Mouse (Mus musculus) gastrocnemius, postnatal 25 days (tissue): ENCODE measurements around the gene Tgfbr3. TPM values are rescaled to one million over a fixed set of nuclear protein-coding genes. Genes with fewer than 3 reads are reported as not detected.

Experiments used
- DNase-seq: peaks from one replicate; pipeline ENCODE4 v3.0.0; 2022
- total RNA-seq, 2 experiments: library from RNA; stranded (reverse); gene quantifications; 1 replicate in 1 of 2; 2 replicates in 1 of 2; pipeline ENCODE4 v1.2.3; 2021

Tgfbr3 gene
- total RNA-seq, 2 experiments from 2014 or later: 13.6 to 20.1 TPM

DNA sequence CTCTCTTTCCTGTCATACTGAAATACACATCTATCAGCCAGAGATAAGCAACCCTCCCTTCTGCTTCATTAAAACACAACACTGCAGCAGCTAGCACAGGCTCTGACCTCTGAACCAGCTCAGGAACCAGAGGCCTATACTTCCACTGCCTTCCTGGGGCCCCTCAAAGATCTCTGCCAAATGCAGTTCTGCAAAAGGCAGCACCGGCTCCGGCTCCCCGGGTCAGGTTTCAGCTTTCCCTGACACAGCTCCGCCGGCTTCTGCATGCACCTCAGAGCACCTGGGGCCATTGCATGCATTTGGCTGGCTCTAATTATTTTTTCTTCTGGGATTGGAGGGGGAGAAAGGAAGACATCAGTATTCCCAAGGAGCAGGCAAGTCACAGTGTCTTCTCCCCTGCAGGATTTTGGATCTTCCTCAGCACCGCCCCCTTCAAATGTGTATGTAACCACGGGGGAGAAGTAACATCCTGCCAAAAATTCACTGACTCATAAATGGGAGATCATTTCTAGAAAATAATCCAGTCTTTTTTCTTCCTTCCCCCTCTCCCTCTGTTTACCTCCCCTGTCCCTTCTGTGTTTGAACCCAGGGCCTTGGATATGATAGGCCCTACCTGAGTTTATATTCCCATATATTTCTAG, 178.4 kb downstream of the Tgfbr3 start:
- no peak for DNase-seq

DNA sequence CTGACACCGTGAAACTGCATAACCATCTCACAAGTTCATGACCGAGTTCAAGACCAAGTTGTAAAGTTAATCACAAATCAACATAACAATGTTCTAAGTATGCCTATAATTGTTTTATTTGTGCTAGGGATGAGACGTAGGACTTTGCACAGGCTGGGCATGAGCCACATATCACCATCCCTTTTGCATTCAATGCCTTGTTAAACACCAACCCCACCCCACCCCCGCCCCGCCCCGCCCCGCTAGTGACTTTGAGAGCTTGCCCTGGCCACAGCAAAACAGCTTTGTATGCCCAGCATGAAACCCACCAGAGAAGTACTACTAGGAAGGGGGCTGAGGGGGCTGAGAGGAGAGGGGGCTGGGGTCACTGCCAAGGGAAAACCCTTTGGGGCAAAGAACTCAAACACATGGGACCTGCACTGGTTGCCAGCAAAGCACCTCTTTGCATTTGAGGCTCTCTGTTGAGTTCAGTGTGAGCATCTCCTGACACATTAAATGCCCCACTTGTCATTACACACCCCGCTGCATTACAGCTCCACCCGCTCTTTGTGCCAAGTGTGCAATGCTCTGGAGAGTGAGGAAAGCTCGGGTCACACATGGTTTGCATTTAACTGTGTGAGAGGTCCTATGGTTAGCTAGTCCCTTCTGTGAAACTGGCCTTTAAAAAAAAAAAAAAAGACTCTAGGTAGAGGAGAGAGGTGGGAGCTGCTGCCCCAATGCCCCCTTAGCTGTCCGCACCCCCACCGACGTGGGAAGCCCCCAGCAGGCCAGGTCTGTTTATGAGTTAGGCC, 179.1 kb downstream of the Tgfbr3 start:
- no peak for DNase-seq

DNA sequence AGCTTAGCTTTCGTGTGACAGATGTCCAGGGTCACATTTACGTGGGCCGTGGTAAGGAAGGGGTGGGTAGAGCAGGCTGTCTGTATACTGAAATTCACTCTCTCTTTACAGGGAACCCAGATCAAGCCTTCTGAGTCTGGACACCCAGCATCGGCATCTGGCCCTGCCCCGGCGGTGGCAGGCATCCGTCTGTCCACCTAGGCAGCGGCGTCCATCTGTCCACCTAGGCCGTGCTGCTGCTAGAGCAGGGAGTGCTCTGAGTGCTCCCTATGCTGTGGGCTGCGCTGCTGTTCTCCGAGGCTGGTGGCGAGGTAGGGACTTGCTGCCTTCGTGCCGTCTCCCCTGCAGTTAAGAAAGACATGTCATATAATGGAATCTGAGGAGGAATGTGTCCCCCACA, 180.0 kb downstream of the Tgfbr3 start:
- DNase-seq: no peak

DNA sequence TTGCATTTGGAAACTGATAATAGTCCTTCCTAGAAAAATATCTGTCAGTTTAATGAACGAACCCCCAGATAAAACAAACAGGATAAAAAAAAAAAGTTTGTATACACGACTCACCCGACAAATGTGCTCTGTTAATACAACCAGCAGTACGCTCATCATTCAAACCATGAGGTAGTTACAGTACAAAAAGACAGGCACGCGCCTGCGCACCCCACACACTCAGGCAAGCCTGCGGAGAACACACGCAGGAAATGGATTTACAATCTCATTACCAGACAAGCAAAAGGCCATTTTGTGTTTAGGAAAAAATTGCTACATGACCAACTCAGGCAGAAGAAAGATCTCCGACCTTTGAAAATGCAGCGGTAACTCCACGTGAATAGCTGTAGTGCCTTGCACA, 182.6 kb downstream of the Tgfbr3 start:
- DNase-seq: no peak

DNA sequence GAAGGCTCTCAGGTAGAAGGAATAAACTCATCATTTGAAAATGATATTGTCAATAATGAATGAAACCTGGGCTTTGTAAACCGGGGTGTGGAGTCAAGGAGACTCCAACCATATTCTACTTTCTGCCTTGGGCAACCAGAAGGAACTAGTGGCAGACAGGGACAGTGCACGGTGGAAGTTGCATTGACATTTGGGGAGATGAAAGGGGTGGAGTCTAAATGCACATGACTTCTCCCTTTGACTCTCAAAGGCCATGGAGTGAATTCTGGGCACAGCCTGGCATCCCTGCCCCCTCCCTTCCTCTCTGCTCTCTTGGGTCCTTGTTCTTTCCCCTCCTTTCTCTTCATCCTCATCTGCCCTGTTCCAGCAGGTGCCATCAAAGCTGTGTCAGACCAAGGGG, 183.3 kb downstream of the Tgfbr3 start:
- DNase-seq: no peak

DNA sequence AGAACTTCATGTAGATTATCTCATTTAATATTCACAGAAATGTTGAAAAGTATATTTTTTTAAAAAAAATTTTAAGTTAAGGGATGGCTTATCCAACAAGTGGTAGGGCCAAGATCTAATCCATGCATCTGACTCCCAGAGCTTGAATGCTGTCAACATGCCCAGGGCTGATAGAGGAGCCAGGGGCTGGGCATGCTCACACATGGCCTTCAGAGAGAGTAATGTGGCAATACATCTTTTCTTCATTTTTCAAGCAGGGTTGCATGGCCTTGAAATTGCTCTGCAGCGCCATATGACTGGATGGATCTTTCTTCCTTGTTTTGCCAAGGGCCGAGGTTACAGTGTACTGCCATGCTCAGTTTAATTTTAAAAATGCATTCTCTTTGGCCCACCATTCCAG, 185.8 kb downstream of the Tgfbr3 start:
- DNase-seq: no peak

DNA sequence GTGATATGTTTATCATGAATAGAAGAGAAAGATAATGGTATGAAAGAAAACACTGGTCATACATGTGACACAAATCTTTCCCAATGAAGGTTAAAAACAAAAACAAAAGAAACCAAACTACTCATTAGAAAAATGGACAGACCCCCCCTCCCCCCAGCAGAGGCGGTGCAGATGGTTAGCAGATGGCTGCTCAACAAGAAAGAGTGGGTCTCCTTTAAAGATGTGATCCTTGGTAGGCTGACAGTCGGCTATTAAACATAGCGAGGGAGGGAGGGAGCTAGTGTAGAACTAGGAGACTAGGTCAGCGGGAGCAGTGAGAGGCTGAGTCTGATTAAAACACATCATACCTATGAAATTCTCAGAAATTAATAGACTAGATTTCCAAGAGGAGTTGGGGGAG, 186.5 kb downstream of the Tgfbr3 start:
- DNase-seq: no peak

DNA sequence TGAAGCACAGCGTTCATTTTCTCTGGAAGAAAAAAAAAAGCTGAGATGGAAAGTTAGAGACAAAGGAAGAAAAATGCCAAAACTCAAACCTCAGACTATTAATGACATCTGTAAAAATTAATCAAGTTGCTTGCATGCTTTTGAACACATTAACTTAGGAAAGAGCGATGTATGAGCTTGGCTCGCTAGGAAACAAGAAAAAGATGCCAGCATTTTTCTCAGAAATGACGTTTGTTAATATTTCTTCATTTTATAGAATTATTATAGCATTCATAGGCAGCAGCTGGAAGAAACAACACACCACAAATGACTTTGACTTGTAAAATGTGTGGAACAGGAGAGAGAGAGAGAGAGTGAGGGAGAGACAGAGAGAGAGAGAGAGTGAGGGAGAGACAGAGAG, 187.7 kb downstream of the Tgfbr3 start:
- no peak for DNase-seq

DNA sequence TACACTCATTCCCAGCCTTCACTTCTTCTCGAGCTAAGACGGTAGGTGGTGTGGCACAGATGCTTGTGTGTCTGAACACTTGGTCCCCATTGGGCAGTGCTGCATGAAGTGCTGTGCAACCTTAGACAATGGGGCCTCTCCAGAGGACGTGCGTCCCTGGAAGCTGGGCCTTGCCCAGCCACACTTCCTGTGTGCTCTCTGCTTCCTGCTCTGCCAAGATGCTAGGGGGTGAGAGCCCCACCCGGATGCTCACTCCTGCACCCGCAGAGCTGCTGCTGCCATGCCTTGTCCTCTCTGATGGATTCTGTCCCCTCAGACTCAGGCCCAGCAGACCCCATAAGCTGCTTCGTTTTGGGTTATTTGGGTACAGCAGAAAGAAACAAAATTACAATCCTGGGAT, 188.3 kb downstream of the Tgfbr3 start:
- DNase-seq: no peak

DNA sequence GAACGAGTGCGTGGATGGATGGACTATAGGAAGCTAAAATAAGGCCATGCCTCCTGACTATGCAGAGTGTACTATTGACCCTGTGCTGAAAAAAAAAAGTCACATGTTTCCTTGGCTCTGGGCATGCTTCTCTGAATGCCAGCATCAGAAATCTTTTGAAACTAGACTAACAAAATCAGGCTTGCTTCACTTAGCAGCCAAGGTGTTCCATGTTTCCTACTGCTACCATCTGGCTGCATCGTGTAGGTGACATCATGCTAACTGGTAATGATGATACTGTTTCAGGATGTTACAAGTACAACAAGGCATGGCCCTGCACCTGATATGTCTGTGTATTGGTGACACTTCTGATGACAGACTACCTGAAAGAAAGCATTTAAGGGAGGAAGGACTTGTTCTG, 189.8 kb downstream of the Tgfbr3 start:
- no peak for DNase-seq

DNA sequence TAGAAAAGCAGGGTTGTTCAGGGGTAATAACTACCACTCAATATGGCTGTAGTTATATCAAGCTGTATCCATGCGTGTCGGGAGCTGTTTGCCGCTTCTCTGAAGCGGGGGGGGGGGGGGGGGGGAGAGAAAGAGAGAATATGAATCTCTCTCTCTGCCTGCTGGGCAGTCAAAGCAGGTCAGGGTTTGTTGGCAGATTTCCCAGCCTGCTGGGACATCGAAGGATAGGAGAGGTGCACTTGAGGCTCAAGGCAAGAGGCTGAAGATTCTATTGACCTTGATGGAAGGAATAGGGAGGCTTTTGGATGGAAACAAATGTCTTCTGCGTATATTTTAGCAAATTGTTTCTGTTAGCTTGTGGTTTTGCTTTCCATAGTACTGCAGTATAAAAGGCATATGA, 190.4 kb downstream of the Tgfbr3 start:
- DNase-seq: no peak

DNA sequence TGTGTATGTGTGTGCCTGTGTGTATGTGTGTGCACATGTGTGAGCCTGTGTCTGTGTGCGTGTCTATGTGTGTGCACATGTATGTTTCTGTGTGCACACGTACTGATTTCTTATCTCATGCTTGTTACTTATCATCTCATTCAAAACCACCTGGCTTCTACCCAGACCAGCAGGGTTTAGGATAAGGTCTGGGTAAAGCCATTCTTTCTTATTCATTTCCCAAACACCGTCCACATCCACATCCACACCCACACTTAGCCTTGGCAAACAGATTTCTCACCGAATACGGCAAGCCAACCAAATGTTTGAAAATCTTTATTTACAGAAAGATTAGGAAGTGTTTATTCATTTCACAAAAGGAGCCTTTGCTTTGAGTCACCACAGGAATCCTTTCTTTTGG, 191.4 kb downstream of the Tgfbr3 start:
- DNase-seq: no peak

DNA sequence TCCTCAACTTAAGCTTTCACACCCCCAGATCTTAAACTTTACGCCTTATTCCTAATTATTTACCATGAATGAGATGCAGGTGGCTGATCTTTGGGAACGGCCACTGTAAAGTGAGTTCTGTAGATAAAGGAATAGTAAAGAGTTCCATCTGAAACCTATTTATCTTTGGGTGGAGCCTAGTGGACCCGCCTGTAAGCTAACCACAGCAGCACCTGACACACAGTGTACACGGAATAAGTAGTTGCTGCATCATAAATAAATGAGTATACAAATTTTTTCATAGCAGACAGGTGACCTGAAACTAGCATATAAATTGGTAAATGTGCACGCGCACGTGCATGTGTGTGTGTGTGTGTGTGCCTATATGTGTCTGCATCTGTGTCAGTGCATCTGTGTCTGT, 192.1 kb downstream of the Tgfbr3 start:
- no peak for DNase-seq

DNA sequence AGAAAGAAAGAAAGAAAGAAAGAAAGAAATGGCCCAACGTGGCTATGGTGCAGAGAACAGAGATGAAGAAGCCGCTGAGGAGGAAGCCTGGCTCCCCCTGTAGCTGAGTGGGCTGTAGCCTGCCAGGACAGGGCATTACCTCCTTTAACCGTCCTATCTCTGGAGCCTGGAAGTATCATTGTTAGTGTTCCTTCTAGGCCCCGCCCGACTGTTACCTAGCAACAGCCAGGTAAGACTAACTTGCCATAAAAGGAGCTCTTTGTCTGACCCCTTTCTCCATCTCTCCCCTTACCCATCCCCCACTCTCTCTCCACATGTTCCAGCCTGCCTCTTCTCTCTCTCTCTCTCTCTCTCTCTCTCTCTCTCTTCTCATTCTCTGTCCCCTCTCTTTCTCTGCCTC, 195.2 kb downstream of the Tgfbr3 start:
- no peak for DNase-seq

DNA sequence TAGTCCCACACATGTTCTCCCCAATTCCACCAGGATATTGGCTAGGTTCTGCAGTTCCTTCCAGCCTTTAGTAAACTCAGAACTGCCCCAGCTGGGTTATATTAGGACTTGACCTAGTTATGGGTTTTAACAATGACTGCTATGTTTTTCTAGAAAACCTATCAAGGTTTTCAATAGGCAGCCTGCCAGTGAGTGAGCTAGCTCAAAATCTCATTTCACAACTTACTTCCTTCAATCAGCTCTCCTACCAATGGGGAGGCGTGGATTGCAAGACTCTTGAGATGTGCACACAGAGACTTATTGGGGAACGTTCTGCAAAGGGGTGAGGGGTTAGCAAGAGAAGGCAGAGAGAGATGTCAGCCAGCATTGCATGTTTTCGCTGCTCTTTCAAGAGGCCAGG, 196.2 kb downstream of the Tgfbr3 start:
- DNase-seq: no peak

DNA sequence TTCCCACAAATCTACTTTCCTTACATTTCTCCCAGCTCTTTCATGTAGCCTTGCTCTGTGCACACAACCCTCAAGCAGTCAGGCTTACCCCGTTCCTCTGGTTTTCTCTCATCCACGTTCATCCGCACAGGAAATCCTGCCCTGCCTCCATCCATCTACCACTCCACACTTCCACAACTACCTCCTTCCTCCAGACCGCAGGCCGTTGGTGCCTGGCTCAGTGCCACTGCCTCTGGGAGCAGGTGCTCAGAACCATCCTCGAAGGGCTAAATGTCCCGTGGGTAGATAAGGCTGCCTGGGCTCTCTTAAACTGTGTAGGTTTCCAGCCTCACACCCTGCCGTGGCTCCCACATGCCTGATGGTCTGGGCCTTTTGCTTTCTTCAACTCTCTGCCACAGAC, 197.3 kb downstream of the Tgfbr3 start:
- no peak for DNase-seq

DNA sequence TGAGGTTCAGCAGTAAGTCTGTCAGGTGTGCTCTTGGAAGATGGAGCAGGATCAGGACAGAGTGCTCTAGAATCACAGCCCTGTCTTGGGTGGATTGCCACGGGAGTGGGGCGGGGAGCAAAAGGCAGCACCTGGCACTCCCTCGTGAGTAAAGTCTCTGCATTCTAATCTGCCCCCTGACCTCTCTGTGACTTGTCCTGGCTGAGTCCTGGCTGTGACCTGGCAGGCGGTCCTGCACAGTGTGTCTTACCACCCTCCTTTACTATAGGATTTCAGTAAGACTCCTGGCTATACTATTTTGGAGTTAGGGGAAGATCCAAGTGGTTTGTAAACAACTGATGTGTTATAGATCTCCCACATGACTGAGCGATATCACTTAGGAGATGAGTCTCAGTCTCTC, 199.5 kb downstream of the Tgfbr3 start:
- no peak for DNase-seq

DNA sequence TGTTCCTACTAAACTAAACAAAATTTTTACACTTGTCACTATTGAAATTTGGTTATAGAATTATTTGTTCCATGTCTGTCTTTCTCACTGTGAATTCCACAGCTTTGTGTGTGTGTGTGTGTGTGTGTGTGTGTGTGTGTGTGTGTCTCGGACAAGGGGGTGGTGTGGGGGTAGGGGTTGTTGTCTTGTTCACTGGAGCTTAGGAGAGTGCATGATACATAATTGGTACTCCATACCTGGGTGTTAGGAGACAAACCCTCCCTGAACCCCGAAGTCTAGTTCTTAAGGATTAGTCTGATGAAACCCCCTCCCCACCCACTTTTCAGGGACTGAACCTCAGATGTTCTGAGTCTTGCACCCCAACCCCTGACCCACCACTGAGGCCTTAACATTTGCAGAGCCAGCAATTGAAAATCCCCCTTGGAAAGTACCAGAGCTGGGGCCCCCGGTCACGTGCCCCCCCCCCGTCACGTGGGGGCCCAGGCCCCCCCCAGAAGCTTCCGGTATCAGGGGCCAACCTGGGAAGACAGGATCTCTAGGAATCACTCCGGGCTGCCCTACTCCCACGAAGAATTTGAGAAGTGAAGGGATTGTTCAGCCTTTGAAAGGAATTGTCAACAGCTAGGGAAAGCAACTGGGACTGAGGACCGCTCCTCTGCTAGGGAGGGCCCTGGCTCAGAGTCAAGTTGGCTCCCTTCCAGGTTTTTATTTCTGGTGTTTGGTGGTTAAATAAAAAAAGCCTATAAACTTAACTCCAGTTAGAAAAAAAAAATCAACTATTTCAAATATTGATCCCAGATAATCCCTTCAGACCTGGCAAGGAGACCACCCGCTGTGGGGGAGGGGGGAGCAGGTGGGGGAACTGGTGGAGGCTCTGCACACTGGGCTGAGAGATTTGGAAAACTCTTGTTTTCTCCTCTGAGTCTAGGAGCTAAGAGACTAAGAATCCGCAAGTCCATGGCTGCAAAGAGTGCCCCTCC, 201.3 kb downstream of the Tgfbr3 start:
- DNase-seq: peak; percentile 72

DNA sequence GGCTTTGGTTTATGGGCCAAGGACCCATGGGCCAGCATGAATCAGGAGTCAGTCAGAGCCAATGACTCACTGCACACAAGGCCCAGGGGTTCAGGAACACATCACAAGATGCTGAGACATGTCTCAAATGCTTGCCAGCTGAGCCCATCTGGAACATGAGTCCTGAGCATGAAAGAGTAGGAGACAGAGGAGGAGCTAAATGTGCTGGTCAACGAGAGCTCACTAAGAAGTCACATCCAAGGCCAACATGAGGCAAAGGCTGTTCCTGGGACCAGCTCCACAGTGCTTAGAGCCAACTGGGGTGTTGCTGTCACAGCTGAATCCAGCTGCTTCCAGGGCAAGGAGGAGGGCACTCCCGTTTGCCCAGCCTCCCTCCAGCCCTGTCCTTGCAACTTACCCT, 202.1 kb downstream of the Tgfbr3 start:
- DNase-seq: peak; percentile 89

DNA sequence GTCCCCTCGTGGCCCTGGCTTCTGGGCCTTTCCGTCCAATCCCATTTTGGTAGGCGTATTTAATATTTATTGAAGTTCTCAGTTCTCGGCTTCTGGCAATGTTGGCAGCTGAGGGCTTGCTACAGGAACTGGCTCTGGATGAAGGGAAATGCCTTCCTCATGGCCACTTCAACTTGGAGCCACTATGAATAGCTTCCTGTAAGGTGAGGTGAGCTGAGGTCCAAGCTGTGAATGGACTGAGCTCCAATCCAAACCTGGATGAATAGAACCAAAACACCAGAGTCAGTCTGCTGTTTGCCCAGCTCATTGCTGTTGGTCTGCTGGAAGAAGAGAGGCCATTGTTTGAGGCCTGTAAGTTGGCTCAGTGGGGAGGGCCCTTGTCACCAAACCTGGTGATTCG, 203.3 kb downstream of the Tgfbr3 start:
- no peak for DNase-seq

DNA sequence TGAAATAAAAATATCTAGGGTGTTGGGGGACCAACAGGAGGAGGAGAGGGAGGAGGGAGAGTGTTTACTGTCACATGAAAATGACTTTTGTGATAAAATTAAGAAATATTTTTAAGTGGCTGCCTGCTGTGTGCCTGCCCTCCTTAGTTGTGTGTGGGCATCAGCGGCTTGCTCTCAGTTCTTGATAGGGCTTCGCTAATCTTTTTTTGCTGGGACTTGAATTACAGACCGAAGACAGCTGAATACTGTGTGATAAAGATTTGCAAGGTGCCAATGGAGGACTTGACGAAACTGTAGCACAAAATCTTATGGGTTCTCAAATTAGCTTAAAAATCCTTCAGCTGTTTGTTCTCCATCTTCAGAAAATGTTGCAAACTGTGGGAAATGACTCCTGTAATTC, 205.0 kb downstream of the Tgfbr3 start:
- DNase-seq: no peak

DNA sequence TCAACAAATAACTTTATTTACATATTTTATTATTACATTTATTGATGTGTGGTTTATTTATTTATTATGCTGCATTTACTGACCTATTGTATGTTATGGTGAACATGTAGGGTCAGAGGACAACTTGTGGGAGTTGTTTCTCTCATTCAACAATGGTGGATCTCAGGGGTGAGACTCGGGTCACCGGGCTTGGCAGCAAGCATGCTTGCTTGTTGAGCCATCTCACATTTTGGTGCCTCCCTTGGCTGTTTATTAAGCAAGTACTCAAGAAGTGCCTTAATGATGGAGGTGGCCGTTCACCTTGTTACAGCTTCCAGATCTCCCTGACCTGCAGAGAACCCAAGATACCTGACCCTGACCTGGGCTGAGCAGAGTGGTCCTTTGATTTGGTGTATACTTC, 207.4 kb downstream of the Tgfbr3 start:
- no peak for DNase-seq
